Mouse (Mus musculus) heart, embryonic 14.5 days (tissue): Measurements from ENCODE around the gene Slc16a6. TPM values are rescaled to one million over a fixed set of nuclear protein-coding genes. Genes with fewer than 3 reads are reported as not detected.

Experiments
- ATAC-seq: fragments of 200-750 bp; cut with Nextera tagmentation; 2 replicates; pipeline ENCODE4 v1.8.0; 2017; ENCODE audit warnings: low read depth, moderate TSS enrichment; ENCODE audit not compliant: insufficient number of reproducible peaks, insufficient read depth, low FRiP score
- H3K27ac ChIP-seq, 2 experiments: fragments of 200-500 bp in 1 of 2; fragments of 300-500 bp in 1 of 2; sonication (generic) in 1 of 2; replicated peaks in 1 of 2; 2 replicates each; pipeline ENCODE4 v1.5.1; 2012 to 2014; ENCODE audit warnings: low read depth in 2 of 2, low read length in 2 of 2, control low read depth in 1 of 2, mild to moderate bottlenecking in 1 of 2, mixed read lengths in 1 of 2; ENCODE audit not compliant: control insufficient read depth in 1 of 2, insufficient read depth in 1 of 2
- H3K27me3 ChIP-seq: fragments of 300-500 bp; sonication (generic); 2 replicates; pipeline ENCODE4 v1.6.1; 2014; ENCODE audit warnings: mild to moderate bottlenecking, low read length, control low read depth; ENCODE audit not compliant: control insufficient read depth, insufficient read depth
- H3K36me3 ChIP-seq: fragments of 300-500 bp; sonication (generic); 2 replicates; pipeline ENCODE4 v1.6.1; 2014; ENCODE audit warnings: mild to moderate bottlenecking, control low read depth, low read length, mixed read lengths; ENCODE audit not compliant: control insufficient read depth, insufficient read depth
- H3K4me1 ChIP-seq, 2 experiments: fragments of 200-500 bp in 1 of 2; fragments of 300-500 bp in 1 of 2; sonication (generic) in 1 of 2; 2 replicates each; pipeline ENCODE4 v1.6.1; 2012 to 2014; ENCODE audit warnings: low read length in 2 of 2, control low read depth in 1 of 2, mixed read lengths in 1 of 2; ENCODE audit not compliant: control insufficient read depth in 2 of 2, insufficient read depth in 2 of 2
- H3K4me2 ChIP-seq: fragments of 300-500 bp; sonication (generic); 2 replicates; pipeline ENCODE4 v1.6.1; 2014; ENCODE audit warnings: mild to moderate bottlenecking, low read length
- H3K4me3 ChIP-seq, 2 experiments: fragments of 200-500 bp in 1 of 2; fragments of 300-500 bp in 1 of 2; sonication (generic) in 1 of 2; 2 replicates each; pipeline ENCODE4 v1.5.1; 2012 to 2014; ENCODE audit warnings: low read length in 2 of 2, mild to moderate bottlenecking in 2 of 2, control low read depth in 1 of 2, low read depth in 1 of 2, moderate library complexity in 1 of 2; ENCODE audit not compliant: control insufficient read depth in 1 of 2, insufficient read depth in 1 of 2
- H3K9ac ChIP-seq: fragments of 300-500 bp; sonication (generic); 2 replicates; pipeline ENCODE4 v1.6.1; 2014; ENCODE audit warnings: mild to moderate bottlenecking, low read length
- H3K9me3 ChIP-seq: fragments of 300-500 bp; sonication (generic); 2 replicates; pipeline ENCODE4 v1.6.1; 2016; ENCODE audit warnings: low read length, control low read depth; ENCODE audit not compliant: control insufficient read depth
- WGBS: fragments of 180-500 bp; shearing (Covaris S2); extraction: QIAGEN DNeasy Blood & Tissue Kit; methylation state at CpG from one replicate; pipeline ENCODE4 v1.1.7; 2014; 5-methylcytosine and 5-hydroxymethylcytosine counted together
- polyA plus RNA-seq: library from polyadenylated mRNA; unstranded; fragments of >200 nt; fragmentation: Nextera tagmentation; extraction: Ambion mirVana; gene quantifications from 2 replicates; pipeline ENCODE4 v1.2.1, GENCODE M21; 2014

Slc16a6 gene
- polyA plus RNA-seq, 1 experiment from 2014 or later = 7.3 TPM

DNA sequence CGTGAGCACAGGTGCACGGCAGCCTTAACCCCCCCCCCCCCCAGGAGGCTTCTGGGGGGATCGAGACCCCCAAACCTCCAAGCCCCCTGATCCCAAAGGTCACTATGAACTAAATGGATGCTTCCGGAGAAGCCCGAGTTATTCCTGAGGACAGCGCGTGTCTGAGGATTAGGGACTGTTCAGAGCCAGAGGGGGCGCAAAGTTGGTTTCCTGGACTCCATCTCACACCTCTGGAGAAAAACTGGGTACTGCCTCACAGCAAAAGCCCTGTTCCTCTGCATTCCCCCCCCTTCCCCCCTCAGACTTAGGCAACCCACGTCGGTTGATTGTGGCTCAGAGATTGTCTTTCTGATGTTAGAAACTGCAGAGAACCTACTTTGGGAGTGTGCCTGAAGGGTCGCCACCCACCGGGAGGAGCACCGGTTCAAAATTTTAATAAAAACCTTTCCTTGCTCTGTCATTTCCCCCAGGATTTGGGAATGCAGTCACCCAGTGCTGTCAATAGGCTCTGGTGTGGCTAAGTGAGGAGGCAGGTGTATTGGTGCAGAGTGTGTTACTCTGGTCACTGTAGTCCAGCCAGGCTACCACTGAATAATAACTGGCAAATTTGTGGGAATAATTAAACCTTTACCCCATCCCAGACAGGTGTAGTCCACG lies 816 bp upstream of the Slc16a6 start:
- Histone ChIP-seq H3K4me3 (peak overlapping the region; percentile 73 to 97), H3K4me1 (peaks cover 9 to 16% of the 10 kb centered on the region in 2 experiments; a peak in 3 of 4 replicates), H3K36me3 (no peaks in the 10 kb centered on the region), H3K9me3 (no peaks in the 10 kb centered on the region), H3K9ac (peak overlapping the region; percentile 83), H3K27me3 (no peaks in the 10 kb centered on the region), H3K27ac (peak overlapping the region in 1 of 2 experiments; percentile 83; a peak in 2 of 4 replicates), H3K4me2 (peak overlapping the region; percentile 94)
- WGBS = 14% methylated on average over 12 of the region's 14 CpGs
- no peak for ATAC-seq

GRCm38 (mm10) chr11:109472821-109473170 lies 602 bp downstream of the Slc16a6 start:
- no peak for ATAC-seq
- Histone ChIP-seq H3K4me2 (peak overlapping the region; percentile 94), H3K4me3 (peak overlapping the region; percentile 73 to 97), H3K36me3 (no peaks in the 10 kb centered on the region), H3K27ac (peak overlapping the region; percentile 29 to 83; a peak in 3 of 4 replicates), H3K27me3 (no peaks in the 10 kb centered on the region), H3K4me1 (peaks cover 9 to 16% of the 10 kb centered on the region in 2 experiments; a peak in 3 of 4 replicates), H3K9me3 (no peaks in the 10 kb centered on the region), H3K9ac (peak overlapping the region; percentile 83)
- under 1% methylated on average over 13 of the region's 13 CpGs for WGBS

DNA sequence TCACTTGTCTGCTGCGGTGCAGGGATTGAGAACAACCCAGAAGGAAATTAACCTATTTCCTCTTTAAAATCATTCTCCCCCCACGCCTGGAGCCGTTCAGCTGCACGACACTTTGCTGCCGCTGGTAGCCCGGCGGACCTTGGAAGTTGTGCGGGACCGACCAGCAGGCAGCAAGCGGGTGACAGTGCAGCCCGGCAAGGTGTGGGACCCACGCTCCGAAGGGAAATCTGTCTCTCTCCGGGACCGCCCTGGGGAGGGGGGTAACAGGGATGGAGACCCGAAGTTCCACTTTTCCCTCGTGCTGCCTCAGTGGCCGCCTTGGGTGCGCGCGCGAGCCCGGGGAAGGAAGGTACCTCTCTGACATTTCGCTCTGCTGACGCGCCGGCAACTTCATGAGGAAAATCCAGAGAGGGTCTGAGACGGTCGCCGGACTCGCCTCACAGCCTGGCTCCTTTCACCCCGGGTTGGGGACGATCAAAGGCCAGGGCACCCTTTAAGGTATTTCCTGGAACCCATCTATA lies 1.2 kb downstream of the Slc16a6 start:
- Histone ChIP-seq H3K4me2 (peak overlapping the region; percentile 94), H3K27ac (peak overlapping the region; percentile 21 to 83), H3K36me3 (no peaks in the 10 kb centered on the region), H3K4me3 (peak overlapping the region; percentile 73 to 97), H3K4me1 (peaks cover 9 to 16% of the 10 kb centered on the region in 2 experiments; a peak in 3 of 4 replicates), H3K9ac (peak overlapping the region; percentile 83), H3K9me3 (no peaks in the 10 kb centered on the region), H3K27me3 (no peaks in the 10 kb centered on the region)
- under 1% methylated on average over 33 of the region's 33 CpGs for WGBS
- ATAC-seq = no peak

DNA sequence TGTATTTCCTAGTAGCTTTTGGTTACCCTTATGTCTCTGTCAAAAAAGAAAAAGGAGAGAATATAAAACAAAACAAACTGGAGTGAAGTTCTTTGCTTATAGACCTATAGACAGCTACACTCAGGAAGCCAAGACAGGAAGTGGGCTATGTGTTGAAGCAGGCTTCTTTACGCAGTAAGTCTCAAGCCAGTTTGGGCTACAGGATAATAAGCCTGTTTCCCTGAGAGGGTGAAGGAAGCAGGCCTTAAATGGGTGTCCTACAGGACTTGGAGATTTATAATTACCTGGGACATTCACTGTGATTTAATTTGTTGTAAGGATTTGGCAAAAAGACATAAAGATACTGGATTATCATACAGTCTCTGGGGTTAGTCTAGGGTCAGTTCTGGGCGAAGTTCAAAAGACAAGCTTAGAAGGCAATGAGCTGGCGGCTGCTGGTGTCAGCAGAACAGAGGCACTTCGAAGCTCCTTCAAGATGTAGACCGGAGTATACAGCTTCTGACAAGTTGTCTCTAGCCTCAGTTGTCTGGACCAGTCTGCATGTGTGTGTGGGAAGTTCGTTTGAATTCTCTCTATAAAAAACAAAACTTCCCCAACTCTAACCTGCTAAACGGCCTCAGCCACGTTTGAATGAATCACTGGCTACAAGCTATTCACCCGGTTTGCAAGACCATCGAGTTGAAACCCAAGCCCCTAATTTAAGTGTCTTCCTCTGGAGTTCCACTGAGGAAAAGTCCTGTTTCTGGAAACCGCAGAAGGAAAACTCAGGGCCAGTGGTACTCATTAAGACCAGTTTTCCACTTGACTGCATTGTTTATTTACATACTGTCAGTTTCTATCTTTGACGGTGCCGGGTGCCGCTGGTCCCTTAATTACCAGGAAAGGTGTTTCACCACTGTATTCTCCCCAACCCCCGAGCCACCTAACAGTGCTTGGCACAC lies 2.2 kb downstream of the Slc16a6 start:
- Histone ChIP-seq H3K36me3 (no peaks in the 10 kb centered on the region), H3K9ac (peak overlapping the region; percentile 83), H3K4me2 (peak overlapping the region; percentile 94), H3K27ac (no peak overlapping the region), H3K4me1 (peaks cover 7 to 16% of the 10 kb centered on the region in 2 experiments; a peak in 3 of 4 replicates), H3K27me3 (no peaks in the 10 kb centered on the region), H3K4me3 (peak overlapping the region; percentile 73 to 97; a peak in 3 of 4 replicates), H3K9me3 (no peaks in the 10 kb centered on the region)
- WGBS = 38% methylated on average over 15 of the region's 15 CpGs
- ATAC-seq = no peak

DNA sequence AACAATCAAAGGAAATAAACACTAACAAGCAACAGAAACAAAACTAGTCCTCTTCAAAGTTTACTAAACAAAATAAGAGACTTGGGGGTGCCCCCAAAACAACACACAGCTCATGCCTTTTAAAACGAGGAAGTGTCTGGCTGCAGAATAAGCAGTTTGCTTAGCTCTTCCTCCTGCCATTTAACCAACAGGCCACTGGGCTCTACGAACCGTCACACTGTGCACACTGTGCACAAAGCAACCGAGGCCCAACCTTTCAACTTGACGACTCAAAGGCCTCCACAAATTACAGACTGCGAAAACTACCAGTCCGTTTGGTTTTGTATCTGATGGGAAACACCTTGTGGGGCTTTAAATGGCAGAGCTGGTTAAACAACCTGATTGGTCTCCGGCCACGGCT lies 3.2 kb downstream of the Slc16a6 start:
- no peak overlapping the region for H3K27ac ChIP-seq
- H3K9ac ChIP-seq = no peak overlapping the region
- H3K36me3 ChIP-seq = no peaks in the 10 kb centered on the region
- no peaks in the 10 kb centered on the region for H3K9me3 ChIP-seq
- no peak overlapping the region for H3K4me3 ChIP-seq
- H3K27me3 ChIP-seq = no peaks in the 10 kb centered on the region
- ATAC-seq = no peak
- H3K4me2 ChIP-seq = no peak overlapping the region
- H3K4me1 ChIP-seq = peaks cover 7 to 16% of the 10 kb centered on the region in 2 experiments; a peak in 3 of 4 replicates
- 71% methylated on average over 9 of the region's 9 CpGs for WGBS

GRCm38 (mm10) chr11:109468133-109468532 lies 5.3 kb downstream of the Slc16a6 start:
- no peak for ATAC-seq
- 86% methylated on average over 5 of the region's 5 CpGs for WGBS
- H3K9me3 ChIP-seq = no peaks in the 10 kb centered on the region
- peaks cover 4% of the 10 kb centered on the region; the same call in 1 of the 2 replicates for H3K36me3 ChIP-seq
- H3K27ac ChIP-seq = no peak overlapping the region
- no peak overlapping the region for H3K9ac ChIP-seq
- no peaks in the 10 kb centered on the region for H3K27me3 ChIP-seq
- no peak overlapping the region for H3K4me3 ChIP-seq
- no peak overlapping the region for H3K4me2 ChIP-seq
- H3K4me1 ChIP-seq = peaks cover 4 to 11% of the 10 kb centered on the region in 2 experiments; a peak in 2 of 4 replicates

DNA sequence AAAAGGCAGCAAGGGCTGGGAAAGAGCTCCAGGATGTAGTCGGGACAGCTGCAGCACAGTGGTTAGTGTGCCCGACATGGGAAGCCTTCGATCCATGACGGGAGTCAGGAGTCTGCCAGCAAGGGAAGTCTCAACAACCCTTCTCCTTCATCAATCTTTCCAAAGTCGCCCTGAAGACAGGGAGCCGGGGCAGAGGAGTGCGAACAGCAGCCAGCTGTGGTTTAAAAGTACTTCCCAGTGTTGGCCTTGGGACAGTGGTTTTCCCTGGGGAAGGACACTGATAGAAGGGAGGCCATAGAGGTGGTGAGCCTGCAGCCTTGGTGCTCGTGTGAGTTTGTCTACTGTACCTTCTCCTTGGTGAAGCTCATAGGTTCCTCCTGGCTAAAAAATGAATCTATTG lies 6.4 kb downstream of the Slc16a6 start:
- no peaks in the 10 kb centered on the region for H3K9me3 ChIP-seq
- H3K4me1 ChIP-seq = peaks cover 4 to 11% of the 10 kb centered on the region in 2 experiments; a peak in 2 of 4 replicates
- no peak overlapping the region for H3K4me2 ChIP-seq
- peaks cover 15% of the 10 kb centered on the region for H3K36me3 ChIP-seq
- no peaks in the 10 kb centered on the region for H3K27me3 ChIP-seq
- WGBS = 66% methylated on average over 8 of the region's 8 CpGs
- no peak for ATAC-seq
- H3K4me3 ChIP-seq = no peak overlapping the region
- H3K9ac ChIP-seq = no peak overlapping the region
- H3K27ac ChIP-seq = no peak overlapping the region
